In genomic region chr6:136486801-136487553, GRCm38 (mm10) we compare ENCODE assay signal across 9 mouse cellular contexts. TPM values are rescaled to one million over a fixed set of nuclear protein-coding genes. Genes with fewer than 3 reads are reported as not detected.
A peak's percentile ranks its signal among the peaks of the same experiment; 100 is the strongest.
DNase-seq lines count a peak whose midpoint lies in the region; ATAC-seq lines count a peak whose summit lies in the region.
"Had no signal": no experiment of that assay in that cellular context is flagged by ENCODE, and none has a peak within 500 bp of the region (broad histone marks: within the 10 kb centered on the region; RNA-seq: fewer than 3 reads in every experiment).

No protein-coding gene starts in this region.

- no peak overlapping the region; the same call in 1 of the 2 replicates for H3K4me3 ChIP-seq in hindbrain, embryonic 12.5 days
- H3K4me3 ChIP-seq in midbrain, embryonic 10.5 days = peak overlapping the region; percentile 34; the same call in 1 of the 2 replicates
- H3K4me3 ChIP-seq: layer of hippocampus, adult 2 months had no signal

- H3K27ac ChIP-seq in hindbrain, embryonic 12.5 days = no peak overlapping the region
- H3K27ac ChIP-seq in midbrain, embryonic 10.5 days (replicated peaks) = peak overlapping the region; percentile 64; the same call in 1 of the 2 replicates
- H3K27ac ChIP-seq: layer of hippocampus, adult 2 months had no signal

- intact Hi-C loops in heart, postnatal 14 days (cut with DNase I) = no loop called here

- peak; percentile 90 for DNase-seq in heart, adult 11 months
- DNase-seq in heart, postnatal 14 days = no peak
- peak; percentile 38 for DNase-seq in ES-CJ7 (ENCODE audit: low read depth, low spot score)
- DNase-seq in midbrain, embryonic 10.5 days (ENCODE audit: low spot score) = no peak
- DNase-seq in layer of hippocampus, adult 8-10 months (ENCODE audit: low spot score in 2 of 2) = no peak
- no peak for DNase-seq in embryo, embryonic 10 days (ENCODE audit: low spot score)
- DNase-seq in urinary bladder, adult 18-20 months (ENCODE audit: low spot score in 2 of 2) = no peak

- no peak overlapping the region for H3K9ac ChIP-seq in hindbrain, embryonic 12.5 days

- WGBS in hindbrain, embryonic 12.5 days = 52% methylated on average over 27 of the region's 36 CpGs
- WGBS in midbrain, embryonic 10.5 days = 47% methylated on average over 36 of the region's 36 CpGs

- peaks cover 2% of the 10 kb centered on the region; the same call in 1 of the 2 replicates for H3K27me3 ChIP-seq in hindbrain, embryonic 12.5 days
- peaks cover 5% of the 10 kb centered on the region for H3K27me3 ChIP-seq in midbrain, embryonic 10.5 days (ENCODE audit: low read depth, poor library complexity, severe bottlenecking)

- no peak for ATAC-seq in hindbrain, embryonic 12.5 days (ENCODE audit: low FRiP score)

- no peaks in the 10 kb centered on the region for H3K4me1 ChIP-seq in hindbrain, embryonic 12.5 days
- H3K4me1 ChIP-seq in midbrain, embryonic 10.5 days = peaks cover 12% of the 10 kb centered on the region

- 0 out of 2 replicates have a peak, but pooled peaks cover 4% of the 10 kb centered on the region for H3K9me3 ChIP-seq in hindbrain, embryonic 12.5 days (replicated peaks)
- peaks cover 5% of the 10 kb centered on the region; the same call in 1 of the 2 replicates for H3K9me3 ChIP-seq in midbrain, embryonic 10.5 days (replicated peaks)

- peak overlapping the region; percentile 36 for H3K4me2 ChIP-seq in hindbrain, embryonic 12.5 days (replicated peaks)

- no peaks in the 10 kb centered on the region for H3K36me3 ChIP-seq in hindbrain, embryonic 12.5 days
- no peaks in the 10 kb centered on the region for H3K36me3 ChIP-seq in midbrain, embryonic 10.5 days

RNA-seq across cellular contexts. Expression of gene Atf7ip, which starts 19.0 kb away (rescaled TPM):
- total RNA-seq in heart, postnatal 14 days (2021) = 100 to 1,000 TPM in 1 of 2 experiments, 10 to 100 TPM in 1; 92.6 to 107 TPM
- polyA plus RNA-seq in hindbrain, embryonic 12.5 days (2016; fragmentation: Nextera tagmentation; extraction: Ambion mirVana) = 63.8 and 77.2 TPM in 2 replicates
- 37.4 and 45.7 TPM in 2 replicates for polyA plus RNA-seq in midbrain, embryonic 10.5 days (2016; fragmentation: Nextera tagmentation; extraction: Ambion mirVana)
- 100 to 1,000 TPM in 1 of 4 experiments, 10 to 100 TPM in 3; 90.9 to 100 (median 97.0) TPM for total RNA-seq in layer of hippocampus, adult 8-10 months (2022)

Comparison
In these comparisons a context has a peak if more than half of its experiments do, and no peak if none do; other contexts are left out.
1. DNase-seq: peak in heart, adult 11 months (single experiment) and ES-CJ7 (single experiment); none in heart, postnatal 14 days (0 of 2), midbrain, embryonic 10.5 days (single experiment), layer of hippocampus, adult 8-10 months (0 of 2), embryo, embryonic 10 days (single experiment) and urinary bladder, adult 18-20 months (0 of 2).